Mouse (Mus musculus) frontal cortex, adult (tissue): ENCODE measurements at regions not wholly inside any gene's neighbourhood (a gene's known extent, or its start where the extent isn't known, plus 50 kb on each side); places are given as distances from the start of the nearest gene placed in this dataset.

Experiments used
- ATAC-seq: cut with Nextera tagmentation; 2 replicates; pipeline ENCODE4 v1.9.2; 2017; ENCODE audit warnings: mild to moderate bottlenecking, moderate library complexity, mixed read lengths; ENCODE audit not compliant: low TSS enrichment

DNA sequence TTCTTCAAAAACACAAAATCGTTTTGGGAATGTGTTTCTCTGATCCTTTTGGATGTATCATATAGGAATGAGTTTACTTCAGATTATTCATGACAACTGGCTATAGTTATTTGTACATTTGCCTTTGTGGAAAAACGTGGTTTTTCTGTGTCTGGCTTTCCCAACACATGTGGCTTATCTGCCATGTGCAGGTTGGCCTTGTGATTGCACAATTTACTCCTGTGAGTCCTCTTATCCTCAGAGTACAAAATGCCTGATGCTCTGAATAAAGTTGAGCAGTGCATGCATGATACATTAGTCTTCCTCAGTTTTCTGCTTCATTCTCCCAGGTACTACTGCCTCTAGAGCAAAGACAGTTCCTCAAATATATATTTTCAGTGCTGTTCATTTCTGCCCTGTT, 881.6 kb downstream of the Lrfn5 start:
- no peak for ATAC-seq

DNA sequence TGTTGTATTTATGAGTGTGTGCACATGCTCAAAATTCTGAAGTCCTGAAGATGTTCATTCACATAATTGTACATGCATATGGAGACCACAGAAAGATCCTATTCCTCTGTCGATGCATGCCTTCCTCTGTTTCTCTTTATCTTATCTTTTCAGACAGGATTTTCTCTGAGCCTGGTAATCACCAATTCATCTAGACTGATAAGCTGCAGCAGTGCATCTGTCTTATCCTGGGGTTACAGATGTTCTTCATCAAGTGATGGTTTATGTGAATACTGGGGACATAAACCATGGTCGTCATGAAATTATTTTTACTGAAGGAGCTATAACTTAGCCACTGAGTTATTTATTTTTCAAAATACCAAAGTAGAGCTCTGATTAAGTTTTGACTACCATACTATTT, 905.7 kb downstream of the Lrfn5 start:
- no peak for ATAC-seq

GRCm38 (mm10) chr12:62450618-62451017, 927.7 kb downstream of the Lrfn5 start:
- peak; percentile 41; the same call in 1 of the 2 replicates for ATAC-seq

GRCm38 (mm10) chr12:62483382-62483781, 960.4 kb downstream of the Lrfn5 start:
- no peak for ATAC-seq

GRCm38 (mm10) chr12:62528524-62528923, 1005.6 kb downstream of the Lrfn5 start:
- ATAC-seq = no peak

GRCm38 (mm10) chr12:62552384-62552783, 1029.4 kb downstream of the Lrfn5 start:
- no peak for ATAC-seq

DNA sequence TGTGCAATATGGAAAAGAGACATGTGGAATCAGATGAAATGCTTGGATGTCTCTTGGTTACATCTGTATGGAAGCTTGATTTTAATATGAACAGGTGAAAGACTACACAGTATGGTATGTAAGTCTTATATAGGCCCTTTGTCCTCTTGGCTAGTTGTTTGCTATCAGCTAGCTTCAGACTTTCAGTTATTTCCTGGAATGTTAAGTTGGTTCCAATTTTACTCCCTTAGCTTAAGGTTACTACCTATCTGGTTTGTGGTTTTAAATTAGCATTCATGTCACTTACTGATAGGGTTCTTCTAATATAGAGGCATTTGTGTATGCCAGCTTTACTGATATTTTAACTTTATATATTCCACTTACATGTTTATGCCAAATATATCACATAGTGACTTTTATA, 1031.7 kb downstream of the Lrfn5 start:
- no peak for ATAC-seq

GRCm38 (mm10) chr12:62563799-62564198, 1040.8 kb downstream of the Lrfn5 start:
- ATAC-seq = no peak
